Mouse (Mus musculus) embryonic facial prominence, embryonic 11.5 days (tissue): ENCODE measurements at regions not wholly inside any gene's neighbourhood (a gene's known extent, or its start where the extent isn't known, plus 50 kb on each side); places are given as distances from the start of the nearest gene placed in this dataset.

ENCODE experiments used
- ATAC-seq: fragments of 200-750 bp; cut with Nextera tagmentation; replicated peaks from 2 replicates; pipeline ENCODE4 v1.8.0; 2017; ENCODE audit warnings: low read depth; ENCODE audit not compliant: insufficient number of reproducible peaks, low FRiP score, low TSS enrichment
- DNase-seq: peaks from one replicate; pipeline ENCODE4 v3.0.0-alpha.2; 2015; ENCODE audit warnings: low spot score
- H3K27ac ChIP-seq: fragments of 300-500 bp; sonication (generic); replicated peaks from 2 replicates; pipeline ENCODE4 v1.5.1; 2014; ENCODE audit warnings: mild to moderate bottlenecking, low read depth, low read length, control low read depth
- H3K27me3 ChIP-seq: fragments of 300-500 bp; sonication (generic); 2 replicates; pipeline ENCODE4 v1.6.1; 2014; ENCODE audit warnings: mild to moderate bottlenecking, low read length, moderate library complexity, mixed read lengths; ENCODE audit not compliant: control insufficient read depth, insufficient read depth
- H3K36me3 ChIP-seq: fragments of 300-500 bp; sonication (generic); replicated peaks from 2 replicates; pipeline ENCODE4 v1.6.1; 2014; ENCODE audit warnings: low read depth, mild to moderate bottlenecking, low read length, moderate library complexity, mixed read lengths; ENCODE audit not compliant: control insufficient read depth, insufficient read depth
- H3K4me1 ChIP-seq: fragments of 300-500 bp; sonication (generic); 2 replicates; pipeline ENCODE4 v1.6.1; 2014; ENCODE audit warnings: low read length, mixed read lengths; ENCODE audit not compliant: control insufficient read depth, insufficient read depth
- H3K4me2 ChIP-seq: fragments of 300-500 bp; sonication (generic); 2 replicates; pipeline ENCODE4 v1.6.1; 2014; ENCODE audit warnings: low read depth, mild to moderate bottlenecking, control low read depth, low read length, moderate library complexity
- H3K4me3 ChIP-seq: fragments of 300-500 bp; sonication (generic); 2 replicates; pipeline ENCODE4 v1.5.1; 2014; ENCODE audit warnings: low read depth, low read length, control low read depth
- H3K9ac ChIP-seq: fragments of 300-500 bp; sonication (generic); replicated peaks from 2 replicates; pipeline ENCODE4 v1.6.1; 2014; ENCODE audit warnings: mild to moderate bottlenecking, control low read depth, low read length
- H3K9me3 ChIP-seq: fragments of 300-500 bp; sonication (generic); replicated peaks from 2 replicates; pipeline ENCODE4 v1.6.1; 2016; ENCODE audit warnings: mild to moderate bottlenecking, low read length, inconsistent platforms, mixed read lengths; ENCODE audit not compliant: control insufficient read depth
- WGBS: fragments of 180-500 bp; shearing (Covaris S2); extraction: QIAGEN DNeasy Blood & Tissue Kit; methylation state at CpG from one replicate; pipeline ENCODE4 v1.1.7; 2014; 5-methylcytosine and 5-hydroxymethylcytosine counted together

DNA sequence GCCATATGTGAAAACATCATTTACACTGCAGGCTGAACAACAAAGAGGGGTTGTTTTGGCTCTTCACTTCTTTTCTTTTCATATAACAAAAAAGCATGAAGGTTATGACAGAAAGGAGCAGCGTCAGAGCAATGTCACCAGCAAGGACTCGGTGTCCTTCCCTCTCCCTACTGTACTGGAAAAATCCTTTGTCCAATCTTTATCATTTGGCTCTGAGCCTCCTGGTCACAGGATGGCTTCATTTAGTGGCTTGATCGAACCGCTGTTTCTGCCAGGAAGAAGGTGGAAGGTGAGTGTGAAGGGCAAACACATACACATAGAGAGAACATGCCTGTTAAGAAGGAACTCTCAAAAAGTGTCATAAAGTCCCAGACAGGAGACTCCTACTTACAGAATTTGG is 735.9 kb upstream of the Adgrl2 start:
- 78% methylated on average over 4 of the region's 4 CpGs for WGBS

DNA sequence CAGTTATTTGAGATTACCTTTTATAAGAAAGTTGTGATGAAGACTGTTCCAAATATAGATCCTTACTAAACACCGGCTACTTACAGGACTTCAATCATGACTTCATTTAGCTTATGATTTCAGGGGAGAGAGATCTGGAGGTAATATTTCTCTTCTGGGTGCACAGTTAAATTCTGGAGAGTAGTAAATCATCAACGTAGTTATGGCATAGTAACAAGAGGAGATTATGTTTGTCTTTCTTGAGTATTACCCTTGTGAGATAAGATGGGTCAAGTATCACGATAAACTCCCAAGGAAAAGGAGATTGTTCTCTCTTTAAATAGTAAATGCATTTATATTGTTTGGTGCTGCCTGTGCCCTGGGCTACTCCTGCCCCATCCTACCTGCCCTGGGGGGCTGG is 734.5 kb upstream of the Adgrl2 start:
- WGBS = 90% methylated on average over 3 of the region's 3 CpGs
- no peaks in the 10 kb centered on the region for H3K9me3 ChIP-seq
- DNase-seq (no peak), ATAC-seq (no peak)
- no peak overlapping the region for H3K9ac ChIP-seq
- H3K4me1 ChIP-seq = no peaks in the 10 kb centered on the region
- H3K4me3 ChIP-seq = no peak overlapping the region
- no peaks in the 10 kb centered on the region for H3K27me3 ChIP-seq
- H3K4me2 ChIP-seq = no peak overlapping the region
- H3K36me3 ChIP-seq = no peaks in the 10 kb centered on the region
- no peak overlapping the region for H3K27ac ChIP-seq

More for the DNA sequence above, 735.9 kb upstream of the Adgrl2 start:
- Histone ChIP-seq H3K36me3 (no peaks in the 10 kb centered on the region), H3K4me1 (no peaks in the 10 kb centered on the region), H3K4me2 (no peak overlapping the region), H3K27me3 (no peaks in the 10 kb centered on the region), H3K9ac (no peak overlapping the region), H3K4me3 (no peak overlapping the region), H3K27ac (no peak overlapping the region), H3K9me3 (no peaks in the 10 kb centered on the region)
- no peak for ATAC-seq
- DNase-seq = no peak

DNA sequence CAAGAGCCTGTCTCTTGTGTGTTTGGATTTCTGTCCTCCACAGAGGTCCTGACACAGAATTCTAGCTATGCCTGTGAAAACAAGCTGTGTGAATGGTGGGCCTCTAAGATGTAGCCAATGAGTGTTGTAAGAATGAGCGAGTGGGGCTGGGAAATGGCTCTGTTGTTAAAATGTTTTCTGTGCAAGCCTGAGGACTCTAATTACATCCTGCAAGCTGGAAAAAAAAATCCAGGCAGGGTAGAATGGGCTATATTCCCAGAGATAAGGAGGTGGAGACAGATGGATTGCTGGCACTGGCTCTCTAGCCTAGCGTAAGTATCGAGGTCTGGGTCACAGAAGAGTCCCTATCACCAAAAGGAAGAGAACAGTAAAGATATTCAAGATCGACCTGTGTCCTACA is 731.5 kb upstream of the Adgrl2 start:
- no peak overlapping the region for H3K4me3 ChIP-seq
- no peak for ATAC-seq
- H3K4me1 ChIP-seq = no peaks in the 10 kb centered on the region
- WGBS = 79% methylated on average over 4 of the region's 4 CpGs
- H3K27ac ChIP-seq = no peak overlapping the region
- H3K36me3 ChIP-seq = no peaks in the 10 kb centered on the region
- no peaks in the 10 kb centered on the region for H3K27me3 ChIP-seq
- DNase-seq = no peak
- no peak overlapping the region for H3K4me2 ChIP-seq
- no peaks in the 10 kb centered on the region for H3K9me3 ChIP-seq
- no peak overlapping the region for H3K9ac ChIP-seq

DNA sequence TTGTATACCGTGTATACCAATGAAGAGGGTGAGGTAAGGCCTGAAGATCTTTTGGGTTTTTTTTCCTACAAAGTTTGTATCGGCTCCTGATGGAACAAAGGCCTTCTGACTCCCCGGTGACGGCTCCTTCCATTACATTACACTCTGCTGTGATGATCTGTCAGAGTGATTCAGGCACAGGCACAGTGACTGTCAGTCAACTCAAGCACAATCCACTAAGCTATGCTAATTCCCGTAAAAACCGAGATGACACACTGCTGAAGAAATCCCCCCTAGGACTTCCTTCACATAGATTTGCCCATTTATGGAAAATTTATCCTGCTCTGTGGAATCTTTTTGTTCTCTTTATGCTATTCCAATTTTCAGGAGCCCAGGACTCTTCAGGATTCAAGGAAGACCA is 730.0 kb upstream of the Adgrl2 start:
- no peaks in the 10 kb centered on the region for H3K4me1 ChIP-seq
- no peak overlapping the region for H3K4me3 ChIP-seq
- no peaks in the 10 kb centered on the region for H3K27me3 ChIP-seq
- no peaks in the 10 kb centered on the region for H3K9me3 ChIP-seq
- DNase-seq (no peak), ATAC-seq (no peak; the same call in 1 of the 2 replicates)
- no peaks in the 10 kb centered on the region for H3K36me3 ChIP-seq
- no peak overlapping the region for H3K9ac ChIP-seq
- H3K4me2 ChIP-seq = no peak overlapping the region
- 48% methylated on average over 6 of the region's 6 CpGs for WGBS
- no peak overlapping the region for H3K27ac ChIP-seq

DNA sequence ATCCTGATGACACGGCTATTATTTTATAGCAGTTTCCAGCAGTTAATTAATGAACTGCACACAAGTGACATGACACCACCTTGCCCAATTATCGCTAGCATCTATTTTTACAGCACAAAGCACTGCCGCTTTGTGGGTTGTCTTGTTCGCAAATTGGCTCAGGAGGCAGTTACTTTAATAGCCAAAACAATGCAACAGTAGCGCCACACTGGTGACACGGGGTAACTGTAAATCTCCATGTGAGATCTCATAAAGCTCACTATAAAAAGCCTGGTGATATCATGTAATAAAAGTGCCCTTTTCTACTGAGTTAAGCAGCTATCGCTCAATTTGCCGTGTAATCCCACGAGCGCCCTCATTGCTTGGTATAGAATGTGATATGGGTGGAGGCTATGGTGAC is 715.4 kb upstream of the Adgrl2 start:
- no peaks in the 10 kb centered on the region for H3K4me1 ChIP-seq
- H3K27ac ChIP-seq = no peak overlapping the region
- H3K4me2 ChIP-seq = no peak overlapping the region
- no peaks in the 10 kb centered on the region for H3K9me3 ChIP-seq
- H3K9ac ChIP-seq = no peak overlapping the region
- H3K36me3 ChIP-seq = no peaks in the 10 kb centered on the region
- ATAC-seq (no peak), DNase-seq (no peak)
- no peak overlapping the region for H3K4me3 ChIP-seq
- no peaks in the 10 kb centered on the region for H3K27me3 ChIP-seq
- 94% methylated on average over 10 of the region's 10 CpGs for WGBS

DNA sequence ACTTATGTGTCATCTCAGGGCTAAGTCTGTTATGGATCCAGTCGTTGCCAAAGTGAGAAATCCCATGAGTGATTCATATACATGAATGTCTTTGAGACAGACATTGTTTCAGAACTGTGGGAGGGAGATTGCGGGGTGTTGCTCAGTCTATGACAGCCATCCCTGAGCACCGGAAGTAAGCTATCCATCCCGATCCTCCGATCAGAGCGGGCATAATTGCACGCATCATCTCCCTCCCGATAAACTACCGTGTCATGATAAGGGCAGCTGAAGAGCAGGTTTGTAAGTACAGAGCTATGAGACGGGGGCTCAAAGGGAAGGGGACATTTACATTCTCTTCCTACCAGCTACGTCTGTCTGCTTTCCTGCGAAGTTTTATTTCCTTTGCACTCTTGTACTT is 715.0 kb upstream of the Adgrl2 start:
- H3K27ac ChIP-seq = no peak overlapping the region
- H3K27me3 ChIP-seq = no peaks in the 10 kb centered on the region
- no peak for ATAC-seq
- WGBS = 91% methylated on average over 12 of the region's 12 CpGs
- H3K4me2 ChIP-seq = no peak overlapping the region
- H3K9me3 ChIP-seq = no peaks in the 10 kb centered on the region
- H3K4me3 ChIP-seq = no peak overlapping the region
- H3K36me3 ChIP-seq = no peaks in the 10 kb centered on the region
- DNase-seq = no peak
- H3K4me1 ChIP-seq = no peaks in the 10 kb centered on the region
- no peak overlapping the region for H3K9ac ChIP-seq

DNA sequence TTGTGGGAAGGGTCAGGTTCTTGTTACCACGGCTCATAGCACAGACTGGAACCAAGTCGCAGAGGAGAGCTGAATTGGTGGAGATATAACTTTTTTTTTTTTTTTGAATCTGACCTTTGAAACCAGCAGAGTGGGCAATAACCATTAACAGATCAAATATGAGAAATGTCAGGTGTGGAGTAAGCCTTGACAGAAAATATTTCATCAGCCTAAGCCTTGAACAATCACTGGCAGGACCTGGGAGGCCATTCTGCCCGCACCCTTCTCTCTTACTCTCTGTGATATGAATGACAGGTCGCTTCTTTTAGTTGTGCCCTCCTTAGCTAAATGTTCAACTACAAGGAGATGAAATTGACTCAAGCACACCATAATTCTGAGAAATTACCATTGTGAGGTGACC is 714.1 kb upstream of the Adgrl2 start:
- H3K9me3 ChIP-seq = no peaks in the 10 kb centered on the region
- no peaks in the 10 kb centered on the region for H3K4me1 ChIP-seq
- H3K4me2 ChIP-seq = no peak overlapping the region
- 91% methylated on average over 4 of the region's 4 CpGs for WGBS
- no peak overlapping the region for H3K4me3 ChIP-seq
- ATAC-seq (no peak), DNase-seq (no peak)
- H3K9ac ChIP-seq = no peak overlapping the region
- no peaks in the 10 kb centered on the region for H3K27me3 ChIP-seq
- H3K36me3 ChIP-seq = no peaks in the 10 kb centered on the region
- no peak overlapping the region for H3K27ac ChIP-seq

DNA sequence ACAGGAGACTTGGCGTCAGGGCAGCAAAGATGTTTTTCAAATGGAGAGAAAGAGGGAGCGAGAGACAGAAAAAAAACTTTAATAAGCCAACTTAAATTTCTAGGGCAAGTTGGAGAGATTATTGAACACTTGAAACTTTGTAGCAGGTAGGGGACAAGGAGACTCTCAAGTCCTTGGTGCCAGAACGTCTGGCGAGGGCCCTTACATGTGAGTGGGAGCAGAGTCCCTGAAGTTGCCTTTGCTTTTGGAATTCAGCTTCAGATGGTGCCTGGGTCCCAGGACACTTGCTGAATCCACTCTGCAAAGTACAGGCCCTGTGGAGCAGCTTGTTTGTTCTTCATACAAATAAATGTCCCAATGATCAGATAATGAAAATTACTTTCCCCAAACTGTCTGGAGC is 693.2 kb upstream of the Adgrl2 start:
- no peak overlapping the region for H3K9ac ChIP-seq
- H3K4me3 ChIP-seq = no peak overlapping the region
- ATAC-seq (no peak), DNase-seq (no peak)
- no peaks in the 10 kb centered on the region for H3K9me3 ChIP-seq
- H3K27ac ChIP-seq = no peak overlapping the region
- H3K36me3 ChIP-seq = no peaks in the 10 kb centered on the region
- 82% methylated on average over 4 of the region's 4 CpGs for WGBS
- no peaks in the 10 kb centered on the region for H3K27me3 ChIP-seq
- H3K4me1 ChIP-seq = no peaks in the 10 kb centered on the region
- H3K4me2 ChIP-seq = no peak overlapping the region

DNA sequence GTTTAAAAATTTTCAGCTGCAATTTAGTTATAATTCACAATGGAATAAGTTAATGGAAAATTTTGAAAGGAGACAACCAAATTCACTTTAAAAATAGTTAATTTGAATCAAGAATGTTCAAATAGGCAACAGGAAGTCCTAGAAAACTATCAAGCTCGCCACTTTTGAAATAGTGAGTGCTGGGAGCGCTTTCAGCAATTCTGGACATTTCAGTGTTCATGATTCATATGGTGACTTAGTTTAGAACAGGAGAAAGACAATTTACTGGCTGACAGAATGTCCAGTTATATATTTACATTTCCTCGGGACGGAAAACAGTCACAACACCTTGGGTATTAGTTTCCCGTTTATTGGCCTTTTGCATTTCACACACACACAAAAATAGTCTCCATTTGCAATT is 691.9 kb upstream of the Adgrl2 start:
- WGBS = 83% methylated on average over 5 of the region's 5 CpGs
- no peak for ATAC-seq
- no peak overlapping the region for H3K9ac ChIP-seq
- no peak overlapping the region for H3K27ac ChIP-seq
- no peaks in the 10 kb centered on the region for H3K4me1 ChIP-seq
- H3K36me3 ChIP-seq = no peaks in the 10 kb centered on the region
- no peak for DNase-seq
- H3K27me3 ChIP-seq = no peaks in the 10 kb centered on the region
- H3K4me3 ChIP-seq = no peak overlapping the region
- no peaks in the 10 kb centered on the region for H3K9me3 ChIP-seq
- no peak overlapping the region for H3K4me2 ChIP-seq
